Mouse (Mus musculus) adrenal gland, postnatal 36 days (tissue): ENCODE data around the gene Trp53inp2. TPM values are rescaled to one million over a fixed set of nuclear protein-coding genes. Genes with fewer than 3 reads are reported as not detected.
A peak's percentile ranks its signal among the peaks of the same experiment; 100 is the strongest.

Experiments
- DNase-seq, 2 experiments: peaks; one replicate each; pipeline ENCODE4 v3.0.0; 2021; ENCODE audit warnings: mixed read lengths in 1 of 2
- microRNA-seq: library from miRNA; unstranded; fragments of <30 nt; microRNA quantifications from one replicate; pipeline ENCODE4 v1.2.0, GENCODE M21; 2021
- total RNA-seq, 2 experiments: library from RNA; stranded (reverse); gene quantifications; 2 replicates each; pipeline ENCODE4 v1.2.3; 2021

The Trp53inp2 gene
- total RNA-seq, 2 experiments from 2014 or later: 283 to 299 TPM

DNA sequence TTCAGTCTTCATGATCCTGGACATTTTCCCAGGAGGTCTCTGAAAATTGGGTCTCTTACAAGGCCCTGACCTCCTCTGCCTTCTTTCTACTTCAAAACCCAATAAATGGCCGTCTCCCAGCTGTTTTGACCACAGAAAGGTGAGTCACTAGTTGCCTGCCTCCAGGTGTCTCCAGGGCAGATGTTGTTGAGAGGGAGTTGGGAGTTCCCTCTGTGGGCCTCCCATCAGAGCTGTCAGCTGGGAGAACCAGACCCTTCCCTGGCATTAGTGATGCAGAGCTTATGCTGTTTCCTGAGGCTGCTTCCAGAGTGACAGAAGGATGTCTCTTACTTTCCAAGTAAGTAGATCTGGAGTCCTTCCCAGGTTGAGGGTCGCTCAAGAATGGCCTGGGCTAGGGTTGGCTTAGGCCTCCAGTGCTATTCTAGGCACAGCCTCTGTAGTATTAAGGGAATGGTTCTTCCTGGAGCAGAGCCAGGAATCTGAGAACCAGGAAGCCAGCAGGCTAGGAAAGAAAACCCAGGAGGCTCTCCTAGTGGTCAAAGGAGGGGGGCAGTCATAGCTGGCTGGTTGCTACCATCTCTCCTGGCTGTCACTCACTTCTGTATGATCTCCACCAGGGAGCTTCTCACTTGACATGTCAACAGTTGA lies 2.1 kb downstream of the Trp53inp2 start:
- peak; percentile 33 to 63 for DNase-seq

DNA sequence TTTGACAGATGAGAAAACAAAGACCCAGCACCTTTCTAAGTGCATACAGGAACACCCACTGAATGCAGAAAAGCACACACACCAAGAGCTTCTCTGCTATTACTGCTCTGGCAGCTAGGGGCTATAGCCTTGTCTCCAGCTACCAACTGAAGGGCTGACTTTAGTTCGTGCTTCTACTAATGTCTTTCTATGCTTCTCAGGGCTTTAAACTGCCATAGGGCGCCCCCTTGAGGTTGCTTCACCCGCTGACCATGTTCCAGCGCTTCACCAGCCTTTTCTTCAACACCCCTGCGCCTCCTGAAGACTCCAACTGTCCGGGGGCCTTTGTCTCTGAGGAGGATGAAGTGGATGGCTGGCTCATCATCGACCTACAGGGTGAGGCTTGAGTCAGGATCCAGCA lies 4.2 kb downstream of the Trp53inp2 start:
- peak; percentile 83 to 91 for DNase-seq

GRCm38 (mm10) chr2:155385731-155386533 lies 5.1 kb downstream of the Trp53inp2 start:
- DNase-seq: no peak

DNA sequence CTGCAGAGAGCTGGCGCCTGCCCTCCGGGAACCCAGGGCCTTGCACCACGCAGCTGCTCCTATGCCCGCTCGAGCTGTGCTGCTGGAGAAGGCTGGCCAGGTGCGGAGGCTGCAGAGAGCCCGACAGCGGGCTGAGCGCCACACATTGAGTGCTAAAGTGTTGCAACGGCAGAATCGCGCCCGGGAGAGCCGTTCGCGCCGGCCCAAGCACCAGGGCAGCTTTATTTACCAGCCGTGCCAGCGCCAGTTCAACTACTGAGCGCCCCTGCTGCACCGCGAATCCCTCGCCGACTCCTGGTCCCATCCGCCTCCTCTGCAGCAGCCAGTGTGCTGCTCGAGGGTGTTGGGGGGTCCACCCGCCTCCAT lies 5.7 kb downstream of the Trp53inp2 start:
- peak; percentile 26 to 35 for DNase-seq

GRCm38 (mm10) chr2:155387052-155387451 lies 6.2 kb downstream of the Trp53inp2 start:
- DNase-seq: no peak

DNA sequence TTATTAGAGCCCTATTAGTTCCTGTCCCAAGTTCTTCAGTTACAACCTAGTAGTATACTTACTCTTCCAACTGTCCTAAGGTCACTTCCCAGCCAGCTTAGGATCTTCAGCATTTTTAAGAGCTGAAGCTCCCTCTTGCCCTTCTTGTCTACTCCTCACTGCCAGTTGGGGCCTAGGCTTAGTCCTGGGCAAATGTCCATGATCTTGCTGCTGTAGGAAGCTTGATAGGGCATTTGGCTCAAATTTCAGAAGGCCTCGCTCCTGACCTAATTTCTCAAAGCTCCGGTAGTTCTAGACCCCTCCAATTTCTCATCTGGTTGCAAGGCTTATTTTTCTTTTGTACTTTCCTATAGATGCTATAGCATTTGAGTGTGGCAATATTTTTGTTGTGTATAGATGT lies 7.7 kb downstream of the Trp53inp2 start:
- DNase-seq: peak; percentile 41 to 43

GRCm38 (mm10) chr2:155394586-155394985 lies 13.7 kb downstream of the Trp53inp2 start:
- no peak for DNase-seq

DNA sequence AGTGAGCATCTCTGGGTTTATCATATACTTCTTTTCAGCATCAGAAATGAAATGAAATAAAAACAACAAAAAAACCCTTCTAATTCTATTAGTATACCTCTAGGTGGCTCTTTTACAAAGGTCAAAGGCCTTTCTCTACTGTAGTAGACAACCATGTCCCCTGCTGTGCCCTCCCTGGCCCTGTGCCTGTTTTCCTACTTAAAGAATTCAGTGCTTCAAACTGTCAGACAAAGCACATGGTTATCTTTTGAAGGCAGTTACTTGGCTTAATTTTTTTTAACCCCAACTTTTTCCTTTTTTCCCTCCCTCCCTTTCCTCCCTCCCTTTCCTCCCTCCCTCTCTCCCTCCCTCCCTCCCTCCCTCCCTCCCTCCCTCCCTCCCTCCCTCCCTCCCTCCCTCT lies 19.4 kb downstream of the Trp53inp2 start:
- DNase-seq: no peak

DNA sequence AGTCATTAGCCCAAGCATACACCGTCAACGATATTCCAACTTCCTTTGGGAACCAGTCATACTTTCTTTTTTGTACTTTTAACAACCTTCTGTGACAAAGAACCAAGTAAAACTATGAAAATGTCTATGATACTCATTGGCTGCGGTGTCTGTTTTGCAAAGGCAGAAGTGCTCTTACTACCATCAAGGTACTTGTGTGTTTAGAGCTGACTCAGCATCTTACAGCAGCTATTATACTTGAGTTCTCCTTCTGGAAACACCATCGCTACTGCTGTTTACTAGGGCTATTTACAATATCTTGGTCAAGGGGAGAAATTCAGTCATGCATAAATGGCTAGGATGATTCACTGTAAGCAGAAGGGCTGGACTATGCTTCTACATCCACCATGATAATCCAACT lies 21.1 kb downstream of the Trp53inp2 start:
- DNase-seq: no peak

DNA sequence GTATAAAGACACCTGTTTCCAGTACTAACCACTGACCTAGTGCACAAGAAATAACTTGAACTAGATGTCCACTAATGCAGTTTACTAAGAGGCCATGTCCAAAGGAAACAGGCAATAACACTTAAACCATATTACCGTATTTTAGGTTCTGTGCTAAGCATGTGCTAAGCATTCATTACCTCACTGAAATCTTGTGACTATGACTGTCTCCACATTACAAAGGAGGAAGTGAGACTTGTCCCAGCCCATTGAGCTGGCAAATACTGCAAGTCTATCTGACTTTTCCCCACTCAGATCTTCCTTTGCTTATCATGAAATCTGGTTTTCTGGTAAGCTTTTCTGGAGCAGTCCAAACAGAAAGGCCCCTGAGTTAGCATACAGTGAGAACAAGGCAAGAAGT lies 23.8 kb downstream of the Trp53inp2 start:
- no peak for DNase-seq

GRCm38 (mm10) chr2:155420911-155421310 lies 40.1 kb downstream of the Trp53inp2 start:
- no peak for DNase-seq

- DNase-seq: peak in 1 of 2 experiments; percentile 15
Observed at GRCm38 (mm10) chr2:155436445-155436844, 55.6 kb downstream of the Trp53inp2 start.

Small RNA genes within 50 kb of the gene (microRNA-seq; reads per million reads assigned to microRNA genes)
- gene Mir695: not detected

Other genes starting within 250 kb of the Trp53inp2 start
- 10 to 100 TPM; 47.1 to 51.2 TPM for gene Itch, start 247.6 kb upstream of the Trp53inp2 start, total RNA-seq
- gene Dynlrb1, start 144.5 kb upstream of the Trp53inp2 start, total RNA-seq: 100 to 1,000 TPM; 289 to 360 TPM
- gene Map1lc3a, start 104.8 kb upstream of the Trp53inp2 start, total RNA-seq: 100 to 1,000 TPM; 469 to 912 TPM
- gene Pigu, start 23.6 kb upstream of the Trp53inp2 start, total RNA-seq: 10 to 100 TPM; 34.4 to 40.9 TPM
- gene Ncoa6, start 92.8 kb downstream of the Trp53inp2 start, total RNA-seq: 10 to 100 TPM; 40.1 to 41.2 TPM
- 100 to 1,000 TPM in 1 of 2 experiments, 10 to 100 TPM in 1; 80.9 to 128 TPM for gene Acss2, start 136.9 kb downstream of the Trp53inp2 start, total RNA-seq
- gene Ggt7, start 137.2 kb downstream of the Trp53inp2 start, total RNA-seq: 1 to 10 TPM; 2.3 to 5.1 TPM
- 10 to 100 TPM; 54.2 to 74.3 TPM for gene Gss, start 211.8 kb downstream of the Trp53inp2 start, total RNA-seq
- under 1 TPM; 0.03 to 0.07 TPM for gene Myh7b, start 230.2 kb downstream of the Trp53inp2 start, total RNA-seq